In the genomic region with DNA sequence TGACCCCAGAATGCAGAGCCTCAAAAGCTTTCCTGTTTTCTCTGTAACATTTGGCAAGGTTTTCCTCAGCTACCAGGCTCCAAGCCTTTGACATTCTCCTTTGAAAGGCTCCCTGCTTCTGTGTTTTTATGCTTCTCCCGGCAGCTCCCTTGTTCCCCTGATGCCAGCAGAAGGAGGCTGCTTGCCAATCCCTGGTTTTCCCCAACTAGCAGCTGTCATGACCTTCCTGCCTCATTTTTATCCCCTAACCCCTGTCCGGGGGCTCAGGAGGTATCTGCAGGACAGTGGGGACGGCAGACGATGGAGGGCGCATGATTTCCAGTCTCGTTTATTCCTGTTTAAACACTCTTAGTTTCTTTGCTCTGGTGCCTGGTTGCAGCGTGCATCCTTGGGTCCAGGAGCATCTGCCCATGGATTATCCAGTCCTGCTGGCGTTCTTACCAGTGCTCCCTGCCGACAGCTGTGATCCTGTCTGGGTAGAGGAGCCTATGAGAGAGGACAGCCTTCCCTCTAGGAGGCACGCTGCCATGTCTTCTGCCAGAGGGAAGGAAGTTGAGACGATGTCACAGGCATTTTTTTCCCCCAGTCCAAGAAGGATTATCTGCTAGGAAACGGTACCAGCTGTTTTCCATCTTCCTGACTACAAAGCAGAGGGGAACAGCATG, we compare ENCODE assay signal across 9 mouse cellular contexts.
DNase-seq lines count a peak whose midpoint lies in the region; ATAC-seq and TF ChIP-seq lines count a peak whose summit lies in the region.
"Had no signal": no experiment of that assay in that cellular context is flagged by ENCODE, and none has a peak within 500 bp of the region (broad histone marks: within the 10 kb centered on the region; RNA-seq: fewer than 3 reads in every experiment).

No protein-coding gene starts in this region.

- peak overlapping the region; percentile 54; the same call in 1 of the 2 replicates for H3K9ac ChIP-seq in embryonic facial prominence, embryonic 14.5 days (ENCODE audit: low read depth, low read length)
- H3K9ac ChIP-seq in midbrain, embryonic 12.5 days (replicated peaks): peak overlapping the region; percentile 45; the same call in 1 of the 2 replicates
- no peak overlapping the region; the same call in 1 of the 2 replicates for H3K9ac ChIP-seq in stomach, embryonic 14.5 days (replicated peaks; ENCODE audit: low read depth, low read length)

- intact Hi-C loops in left cerebral cortex, postnatal 36 days (cut with DNase I): loop anchor here (2.0 kb wide), 1 partner anchor 73 kb away; no protein-coding TSS in a partner anchor

- H3K4me1 ChIP-seq in embryonic facial prominence, embryonic 14.5 days (ENCODE audit: control insufficient read depth, insufficient read depth, low read length): peaks cover 34% of the 10 kb centered on the region
- peaks cover 36% of the 10 kb centered on the region for H3K4me1 ChIP-seq in midbrain, embryonic 12.5 days
- H3K4me1 ChIP-seq in stomach, embryonic 14.5 days (ENCODE audit: control insufficient read depth, insufficient read depth, low read length): peaks cover 11% of the 10 kb centered on the region; the same call in 1 of the 2 replicates

- no peaks in the 10 kb centered on the region for H3K36me3 ChIP-seq in embryonic facial prominence, embryonic 14.5 days (ENCODE audit: control insufficient read depth, insufficient read depth, low read length)
- 0 out of 2 replicates have a peak, but pooled peaks cover 6% of the 10 kb centered on the region for H3K36me3 ChIP-seq in midbrain, embryonic 12.5 days
- no peaks in the 10 kb centered on the region for H3K36me3 ChIP-seq in stomach, embryonic 14.5 days (ENCODE audit: control insufficient read depth, insufficient read depth, low read length)

- 11% methylated on average over 12 of the region's 12 CpGs for WGBS in embryonic facial prominence, embryonic 14.5 days
- WGBS in midbrain, embryonic 12.5 days: 8% methylated on average over 12 of the region's 12 CpGs
- WGBS in stomach, embryonic 14.5 days: 14% methylated on average over 12 of the region's 12 CpGs

- no peak for TF ChIP-seq POLR2A in brain, embryonic 14.5 days (IDR thresholded peaks at IDR 0.05; ENCODE audit: borderline replicate concordance, extremely low read depth, insufficient read depth, insufficient read length, poor library complexity, severe bottlenecking)

- H3K4me3 ChIP-seq in embryonic facial prominence, embryonic 14.5 days (ENCODE audit: low read depth, low read length): no peak overlapping the region
- H3K4me3 ChIP-seq in midbrain, embryonic 12.5 days: no peak overlapping the region; the same call in 1 of the 2 replicates
- H3K4me3 ChIP-seq in stomach, embryonic 14.5 days (ENCODE audit: low read depth, low read length): no peak overlapping the region

- no peak for TF ChIP-seq CTCF in brain, embryonic 14.5 days (IDR thresholded peaks at IDR 0.05; ENCODE audit: borderline replicate concordance, extremely low read depth, insufficient read depth, insufficient read length)

- H3K4me2 ChIP-seq in embryonic facial prominence, embryonic 14.5 days (ENCODE audit: low read depth, low read length): peak overlapping the region; percentile 46
- peak overlapping the region; percentile 45 for H3K4me2 ChIP-seq in midbrain, embryonic 12.5 days (replicated peaks)
- H3K4me2 ChIP-seq in stomach, embryonic 14.5 days (replicated peaks; ENCODE audit: low read depth, low read length): peak overlapping the region; percentile 25; the same call in 1 of the 2 replicates

- no peaks in the 10 kb centered on the region for H3K9me3 ChIP-seq in embryonic facial prominence, embryonic 14.5 days (ENCODE audit: control insufficient read depth, low read length)
- H3K9me3 ChIP-seq in midbrain, embryonic 12.5 days: no peaks in the 10 kb centered on the region
- H3K9me3 ChIP-seq in stomach, embryonic 14.5 days (ENCODE audit: control insufficient read depth, low read depth, low read length): no peaks in the 10 kb centered on the region

- no peaks in the 10 kb centered on the region for H3K27me3 ChIP-seq in embryonic facial prominence, embryonic 14.5 days (replicated peaks; ENCODE audit: control insufficient read depth, insufficient read depth, low read length)
- no peaks in the 10 kb centered on the region for H3K27me3 ChIP-seq in midbrain, embryonic 12.5 days
- no peaks in the 10 kb centered on the region for H3K27me3 ChIP-seq in stomach, embryonic 14.5 days (ENCODE audit: control insufficient read depth, insufficient read depth, low read length)
- H3K27me3 ChIP-seq: Patski had no signal

- DNase-seq in brain, embryonic 14.5 days (ENCODE audit: low read depth): peak; percentile 95
- peak; percentile 91 for DNase-seq in embryonic facial prominence, embryonic 14.5 days (ENCODE audit: low spot score)
- DNase-seq in heart, adult 9 months (ENCODE audit: low spot score in 2 of 2): peak; percentile 82 to 86
- DNase-seq in kidney, adult 8-10 months: peak; percentile 20 to 21
- peak; percentile 56 to 57 for DNase-seq in left cerebral cortex, postnatal 36 days (ENCODE audit: low spot score in 2 of 2)

- peak overlapping the region; percentile 90 for H3K27ac ChIP-seq in embryonic facial prominence, embryonic 14.5 days (replicated peaks; ENCODE audit: low read depth, low read length)
- peak overlapping the region; percentile 97 for H3K27ac ChIP-seq in midbrain, embryonic 12.5 days (replicated peaks)
- H3K27ac ChIP-seq in stomach, embryonic 14.5 days (ENCODE audit: low read length): peak overlapping the region; percentile 84

- ATAC-seq in embryonic facial prominence, embryonic 14.5 days (ENCODE audit: low read depth): peak; percentile 84
- ATAC-seq in midbrain, embryonic 12.5 days (ENCODE audit: low FRiP score, low read depth): peak; percentile 81
- peak; percentile 18; the same call in 1 of the 2 replicates for ATAC-seq in stomach, embryonic 14.5 days (ENCODE audit: insufficient number of reproducible peaks, insufficient read depth, low FRiP score, low read depth)
- ATAC-seq in granulocyte monocyte progenitor cell, adult 5-6 weeks (replicated peaks; ENCODE audit: poor library complexity, severe bottlenecking): no peak
- ATAC-seq: Patski had no signal

Comparison
In these comparisons a context has a peak if more than half of its experiments do, and no peak if none do; other contexts are left out.
1. DNase-seq: peak in every context shown above with its lines; median percentile 95 in brain, embryonic 14.5 days; 91 in embryonic facial prominence, embryonic 14.5 days; 84 in heart, adult 9 months; 56 in left cerebral cortex, postnatal 36 days; 20 in kidney, adult 8-10 months.